Mouse (Mus musculus) CH12F3 (cell line): ENCODE measurements around the gene Chrna9.

Source experiments
- in situ Hi-C: fragments of 300-500 bp; cut with MboI; formaldehyde crosslinking; loops from 2 replicates; pipeline ENCODE4 v1.14.3; 2020; ENCODE audit warnings: low sequenced_read_pairs

Chrna9 gene

GRCm38 (mm10) chr5:65918601-65919000, 16.1 kb upstream of the Chrna9 start:
- in situ Hi-C loops = no loop called here

- in situ Hi-C loops = no loop called here
Measured at GRCm38 (mm10) chr5:65919326-65919725, 15.4 kb upstream of the Chrna9 start.

GRCm38 (mm10) chr5:65919904-65920303, 14.8 kb upstream of the Chrna9 start:
- in situ Hi-C loops = no loop called here

- in situ Hi-C loops = no loop called here
Measured at GRCm38 (mm10) chr5:65920701-65921426, 13.9 kb upstream of the Chrna9 start.

- in situ Hi-C loops = no loop called here
Measured at GRCm38 (mm10) chr5:65921477-65922138, 13.1 kb upstream of the Chrna9 start.

GRCm38 (mm10) chr5:65926666-65927065, 8.1 kb upstream of the Chrna9 start:
- in situ Hi-C loops = loop anchor here (25.0 kb wide), 1 partner anchor 89 kb away; no protein-coding TSS in a partner anchor

GRCm38 (mm10) chr5:65929162-65929561, 5.6 kb upstream of the Chrna9 start:
- in situ Hi-C loops = loop anchor here (25.0 kb wide), 1 partner anchor 92 kb away; no protein-coding TSS in a partner anchor

- in situ Hi-C loops = loop anchor here (25.0 kb wide), 1 partner anchor 93 kb away; no protein-coding TSS in a partner anchor
Measured at GRCm38 (mm10) chr5:65930171-65930570, 4.5 kb upstream of the Chrna9 start.

- in situ Hi-C loops = loop anchor here (25.0 kb wide), 1 partner anchor 96 kb away; no protein-coding TSS in a partner anchor
Measured at GRCm38 (mm10) chr5:65933258-65933657, 1.5 kb upstream of the Chrna9 start.

- in situ Hi-C loops = loop anchor here (25.0 kb wide), 1 partner anchor 96 kb away; no protein-coding TSS in a partner anchor
Measured at GRCm38 (mm10) chr5:65933764-65934163, 957 bp upstream of the Chrna9 start.

- in situ Hi-C loops = loop anchor here (25.0 kb wide), 1 partner anchor 100 kb away; no protein-coding TSS in a partner anchor
Measured at GRCm38 (mm10) chr5:65937011-65937726, 2.4 kb downstream of the Chrna9 start.

- in situ Hi-C loops = loop anchor here (25.0 kb wide), 1 partner anchor 101 kb away; no protein-coding TSS in a partner anchor
Measured at GRCm38 (mm10) chr5:65937998-65938715, 3.4 kb downstream of the Chrna9 start.

- in situ Hi-C loops = loop anchor here (25.0 kb wide), 1 partner anchor 104 kb away; no protein-coding TSS in a partner anchor
Measured at GRCm38 (mm10) chr5:65941145-65941544, 6.4 kb downstream of the Chrna9 start.

GRCm38 (mm10) chr5:65949822-65950221, 15.1 kb downstream of the Chrna9 start:
- in situ Hi-C loops = loop anchor here (25.0 kb wide), 1 partner anchor 113 kb away; no protein-coding TSS in a partner anchor

- in situ Hi-C loops = no loop called here
Measured at GRCm38 (mm10) chr5:65950236-65950635, 15.5 kb downstream of the Chrna9 start.

GRCm38 (mm10) chr5:65950679-65951512, 16.2 kb downstream of the Chrna9 start:
- in situ Hi-C loops = no loop called here

- in situ Hi-C loops = no loop called here
Measured at GRCm38 (mm10) chr5:65951513-65951909, 16.8 kb downstream of the Chrna9 start.

- in situ Hi-C loops = no loop called here
Measured at GRCm38 (mm10) chr5:65954130-65955080, 19.7 kb downstream of the Chrna9 start.
